Comparison of ENCODE assay signal across 10 mouse cellular contexts in genomic region chrX:169106048-169106622, GRCm38 (mm10).
A peak's percentile ranks its signal among the peaks of the same experiment; 100 is the strongest.
DNase-seq lines count a peak whose midpoint lies in the region; ATAC-seq lines count a peak whose summit lies in the region.
"Had no signal": no experiment of that assay in that cellular context is flagged by ENCODE, and none has a peak within 500 bp of the region (broad histone marks: within the 10 kb centered on the region; RNA-seq: fewer than 3 reads in every experiment).

No protein-coding gene starts in this region.

- WGBS in heart, embryonic 16.5 days: 60% methylated on average over 4 of the region's 4 CpGs

- no peak overlapping the region for H3K9ac ChIP-seq in heart, embryonic 16.5 days (ENCODE audit: low read length)
- H3K9ac ChIP-seq: heart, embryonic 15.5 days; midbrain, embryonic 15.5 days had no signal

- no peaks in the 10 kb centered on the region for H3K27me3 ChIP-seq in heart, embryonic 16.5 days (ENCODE audit: control insufficient read depth, insufficient read depth, low read length)
- H3K27me3 ChIP-seq in megakaryocyte, embryonic 14.5 days (replicated peaks): no peaks in the 10 kb centered on the region
- H3K27me3 ChIP-seq: heart, embryonic 15.5 days had no signal

- no peaks in the 10 kb centered on the region for H3K9me3 ChIP-seq in heart, embryonic 16.5 days (replicated peaks; ENCODE audit: control insufficient read depth, low read length)
- no peaks in the 10 kb centered on the region for H3K9me3 ChIP-seq in megakaryocyte, embryonic 14.5 days
- H3K9me3 ChIP-seq: heart, embryonic 15.5 days; midbrain, embryonic 15.5 days had no signal

- no peaks in the 10 kb centered on the region for H3K4me1 ChIP-seq in heart, embryonic 16.5 days (ENCODE audit: control insufficient read depth, insufficient read depth, low read length)
- H3K4me1 ChIP-seq in megakaryocyte, embryonic 14.5 days: peaks cover 71% of the 10 kb centered on the region
- H3K4me1 ChIP-seq: heart, embryonic 15.5 days; midbrain, embryonic 15.5 days had no signal

- intact Hi-C loops in heart, postnatal 10 days (cut with DNase I): no loop called here
- intact Hi-C loops in left cerebral cortex, postnatal 36 days (cut with DNase I): no loop called here

- ATAC-seq in heart, embryonic 16.5 days (replicated peaks; ENCODE audit: extremely low read depth, insufficient read depth, low FRiP score): 0 out of 2 replicates have a peak, but pooled peaks have one; percentile 32
- ATAC-seq: midbrain, embryonic 15.5 days had no signal

- H3K27ac ChIP-seq in heart, embryonic 16.5 days (ENCODE audit: low read length): no peak overlapping the region
- H3K27ac ChIP-seq: heart, embryonic 15.5 days; midbrain, embryonic 15.5 days had no signal

- no peak for DNase-seq in heart, postnatal 10 days
- peak; percentile 40 for DNase-seq in Muller cell, postnatal 12 days (ENCODE audit: inconsistent ontology term)
- peak; percentile 73 for DNase-seq in kidney, adult 9 months
- no peak for DNase-seq in left cerebral cortex, postnatal 36 days (ENCODE audit: low spot score in 2 of 2)
- DNase-seq in thymus, postnatal 10 days (ENCODE audit: low spot score in 2 of 2): no peak
- no peak for DNase-seq in heart, adult 11 months

- no peak overlapping the region for H3K4me3 ChIP-seq in heart, embryonic 16.5 days (ENCODE audit: low read length)
- H3K4me3 ChIP-seq in megakaryocyte, embryonic 14.5 days (replicated peaks): peak overlapping the region; percentile 64
- H3K4me3 ChIP-seq: heart, embryonic 15.5 days; midbrain, embryonic 15.5 days had no signal

- no peak overlapping the region for H3K4me2 ChIP-seq in heart, embryonic 16.5 days (ENCODE audit: low read depth, low read length)
- H3K4me2 ChIP-seq: heart, embryonic 15.5 days; midbrain, embryonic 15.5 days had no signal

- no peaks in the 10 kb centered on the region for H3K36me3 ChIP-seq in heart, embryonic 16.5 days (ENCODE audit: control insufficient read depth, insufficient read depth)
- H3K36me3 ChIP-seq in megakaryocyte, embryonic 14.5 days (replicated peaks; ENCODE audit: low read length): peaks cover 11% of the 10 kb centered on the region
- H3K36me3 ChIP-seq: heart, embryonic 15.5 days; midbrain, embryonic 15.5 days had no signal

Comparison
In these comparisons a context has a peak if more than half of its experiments do, and no peak if none do; other contexts are left out.
1. DNase-seq: peak in Muller cell, postnatal 12 days (single experiment) and kidney, adult 9 months (single experiment); none in heart, postnatal 10 days (0 of 2), left cerebral cortex, postnatal 36 days (0 of 2), thymus, postnatal 10 days (0 of 2) and heart, adult 11 months (single experiment).